Mouse (Mus musculus) embryonic fibroblast, embryonic 13.5 days (primary cell): Measurements from ENCODE around the gene Gm9195.

Experiments used
- CTCF ChIP-seq: IDR thresholded peaks from 2 replicates; pipeline ENCODE4 v1.5.1; 2011; ENCODE audit warnings: mild to moderate bottlenecking, control low read depth, low read length, moderate library complexity, borderline replicate concordance; ENCODE audit not compliant: insufficient read depth
- POLR2A ChIP-seq: IDR thresholded peaks from 2 replicates; pipeline ENCODE4 v1.6.1; 2011; ENCODE audit warnings: low read depth, mild to moderate bottlenecking, control low read depth, low read length, moderate library complexity

GRCm38 (mm10) chr14:72532028-72532917, 40.6 kb upstream of the Gm9195 start:
- no peak for TF ChIP-seq CTCF
- TF ChIP-seq POLR2A: no peak
